Comparison of ENCODE assay signal across 9 mouse cellular contexts in the genomic region with DNA sequence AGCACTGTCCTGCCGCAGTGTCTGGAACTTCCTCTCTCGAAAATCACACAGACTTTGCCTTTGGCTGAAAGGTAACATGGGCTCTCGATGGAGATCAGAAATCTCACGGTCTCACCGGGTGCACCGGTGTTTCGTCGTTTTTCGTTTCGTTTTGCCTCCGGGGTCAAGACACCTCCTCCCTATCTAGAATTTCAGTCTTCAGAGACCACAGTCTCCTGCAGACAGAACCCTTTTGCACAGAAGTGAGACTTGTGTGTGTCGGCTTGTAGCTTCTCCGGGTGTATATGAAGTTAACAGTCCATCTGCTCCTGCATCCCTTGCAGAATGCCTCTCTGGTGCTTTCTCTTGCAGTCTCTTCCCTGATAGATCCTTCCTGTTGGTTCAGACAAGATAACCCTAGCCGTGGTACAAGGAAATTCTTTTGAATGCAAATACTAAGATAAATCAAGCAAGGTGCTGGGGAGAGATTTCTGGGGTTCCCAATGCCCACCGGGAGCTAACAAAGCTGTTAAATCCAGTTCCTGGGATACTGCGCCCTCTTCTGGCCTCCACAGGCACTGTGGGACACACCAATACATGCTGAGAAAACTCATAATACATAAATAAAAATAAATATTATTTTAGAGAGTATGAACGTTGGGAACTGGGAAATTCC. TPM values are rescaled to one million over a fixed set of nuclear protein-coding genes. Genes with fewer than 3 reads are reported as not detected.
DNase-seq lines count a peak whose midpoint lies in the region; ATAC-seq and TF ChIP-seq lines count a peak whose summit lies in the region.
"Had no signal": no experiment of that assay in that cellular context is flagged by ENCODE, and none has a peak within 500 bp of the region (broad histone marks: within the 10 kb centered on the region; RNA-seq: fewer than 3 reads in every experiment).

No protein-coding gene starts in this region.

- H3K9ac ChIP-seq in heart, adult 2 months (ENCODE audit: low read depth, low read length): no peak overlapping the region
- no peak overlapping the region for H3K9ac ChIP-seq in hindbrain, embryonic 12.5 days

- H3K4me2 ChIP-seq in hindbrain, embryonic 12.5 days (replicated peaks): no peak overlapping the region

- no peaks in the 10 kb centered on the region for H3K79me2 ChIP-seq in heart, adult 2 months (replicated peaks; ENCODE audit: control insufficient read depth, insufficient read depth, low read length)

- no peak overlapping the region; the same call in 1 of the 2 replicates for H3K4me3 ChIP-seq in heart, adult 2 months
- H3K4me3 ChIP-seq in hindbrain, embryonic 12.5 days: no peak overlapping the region

- H3K4me1 ChIP-seq in heart, adult 2 months (ENCODE audit: control insufficient read depth, insufficient read depth, low read length): no peaks in the 10 kb centered on the region
- no peaks in the 10 kb centered on the region for H3K4me1 ChIP-seq in hindbrain, embryonic 12.5 days

- no peak for ATAC-seq in hindbrain, embryonic 12.5 days (ENCODE audit: low FRiP score)

- DNase-seq in heart, adult 2 months: peak in 1 of 2 experiments; percentile 27
- DNase-seq in heart, postnatal 36 days: no peak
- DNase-seq in thymus, postnatal 14 days: peak; percentile 14
- no peak for DNase-seq in thymus, adult 18-20 months
- DNase-seq in kidney, adult 9 months: peak; percentile 36
- DNase-seq in right cerebral cortex, postnatal 10 days (ENCODE audit: low spot score in 2 of 2): peak; percentile 41 to 65
- DNase-seq in heart, postnatal 25 days (ENCODE audit: low spot score): no peak

- no peak overlapping the region for H3K27ac ChIP-seq in heart, adult 2 months
- no peak overlapping the region for H3K27ac ChIP-seq in hindbrain, embryonic 12.5 days

- 59% methylated on average over 17 of the region's 17 CpGs for WGBS in heart, adult 2 months
- WGBS in hindbrain, embryonic 12.5 days: 67% methylated on average over 17 of the region's 17 CpGs

- peak; percentile 54 for TF ChIP-seq CTCF in heart, adult 2 months (IDR thresholded peaks at IDR 0.05)

- no peaks in the 10 kb centered on the region for H3K27me3 ChIP-seq in heart, adult 2 months (ENCODE audit: control insufficient read depth, insufficient read depth, low read length)
- H3K27me3 ChIP-seq in hindbrain, embryonic 12.5 days: no peaks in the 10 kb centered on the region

- TF ChIP-seq POLR2A in heart, adult 2 months (IDR thresholded peaks at IDR 0.05; ENCODE audit: insufficient read depth, low read depth, low read length): no peak

- intact Hi-C loops in heart, adult 2 months (cut with DNase I): no loop called here
- intact Hi-C loops in heart, postnatal 36 days (cut with DNase I): no loop called here
- intact Hi-C loops in heart, postnatal 25 days (cut with DNase I): no loop called here

- no peaks in the 10 kb centered on the region for H3K9me3 ChIP-seq in hindbrain, embryonic 12.5 days (replicated peaks)

- H3K36me3 ChIP-seq in heart, adult 2 months (ENCODE audit: control insufficient read depth, insufficient read depth, low read length): no peaks in the 10 kb centered on the region
- no peaks in the 10 kb centered on the region for H3K36me3 ChIP-seq in hindbrain, embryonic 12.5 days

- no peak for TF ChIP-seq EP300 in heart, adult 2 months (IDR thresholded peaks at IDR 0.05; ENCODE audit: insufficient read depth, low read depth, low read length)

RNA-seq across cellular contexts. Expression of gene Olfr282, which starts 22.5 kb away (rescaled TPM):
- not detected for total RNA-seq in heart, adult 2 months (2021)
- polyA plus RNA-seq in heart, adult 2 months (2012; rRNA removed): not detected in 2 replicates
- total RNA-seq in heart, postnatal 36 days (2021): not detected
- not detected for total RNA-seq in heart, postnatal 25 days (2021)
- polyA plus RNA-seq in hindbrain, embryonic 12.5 days (2016; fragmentation: Nextera tagmentation; extraction: Ambion mirVana): not detected in 2 replicates
- total RNA-seq: heart, postnatal 10 days had no signal

RNA-seq across cellular contexts. Expression of gene Olfr283, which starts 27.8 kb away (rescaled TPM):
- not detected for total RNA-seq in heart, adult 2 months (2021)
- not detected in 2 replicates for polyA plus RNA-seq in heart, adult 2 months (2012; rRNA removed)
- total RNA-seq in heart, postnatal 36 days (2021): not detected
- not detected for total RNA-seq in heart, postnatal 25 days (2021)
- not detected in 2 replicates for polyA plus RNA-seq in hindbrain, embryonic 12.5 days (2016; fragmentation: Nextera tagmentation; extraction: Ambion mirVana)
- total RNA-seq: heart, postnatal 10 days had no signal

RNA-seq across cellular contexts. Expression of gene Olfr281, which starts 43.9 kb away (rescaled TPM):
- total RNA-seq in heart, adult 2 months (2021): not detected
- polyA plus RNA-seq in heart, adult 2 months (2012; rRNA removed): not detected in 2 replicates
- total RNA-seq in heart, postnatal 36 days (2021): not detected
- not detected for total RNA-seq in heart, postnatal 25 days (2021)
- not detected in 2 replicates for polyA plus RNA-seq in hindbrain, embryonic 12.5 days (2016; fragmentation: Nextera tagmentation; extraction: Ambion mirVana)
- total RNA-seq: heart, postnatal 10 days had no signal

Comparison
In these comparisons a context has a peak if more than half of its experiments do, and no peak if none do; other contexts are left out.
1. DNase-seq: peak in thymus, postnatal 14 days (single experiment), kidney, adult 9 months (single experiment) and right cerebral cortex, postnatal 10 days (2 of 2); none in heart, postnatal 36 days (0 of 2), thymus, adult 18-20 months (0 of 2) and heart, postnatal 25 days (single experiment).